Mouse (Mus musculus): ENCODE results near the gene Dusp3. TPM values are rescaled to one million over a fixed set of nuclear protein-coding genes. Genes with fewer than 3 reads are reported as not detected.
"Not testable (repeated sequence)": the region's sequence is repeated elsewhere in the genome, so short reads cannot be mapped to it uniquely, and the experiment has no call there.

Dusp3 gene
- total RNA-seq, 2 experiments from 2014 or later = 53.2 to 56.5 TPM

DNA sequence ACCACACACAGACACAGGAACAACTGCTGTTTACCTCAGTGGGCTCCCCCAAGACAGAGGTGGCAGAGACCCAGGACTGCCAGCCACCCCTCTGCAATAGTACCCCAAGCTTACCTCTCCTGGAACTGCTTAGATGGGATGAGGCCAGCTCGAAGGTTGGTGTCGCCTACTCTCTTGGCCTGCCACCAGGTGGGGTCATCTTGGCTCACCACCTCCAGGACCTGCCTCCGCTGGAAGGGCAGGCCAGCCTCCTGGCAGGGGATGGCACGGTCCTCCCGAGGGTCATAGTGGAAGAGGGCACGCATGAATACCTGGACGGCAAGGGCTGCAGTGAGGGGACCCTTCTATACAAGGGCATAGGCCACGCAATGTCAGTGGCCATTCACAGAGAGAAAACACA is 26.4 kb upstream of the Dusp3 start:
- intact Hi-C loops (cut with DNase I) = no loop called here
- no peak for DNase-seq

DNA sequence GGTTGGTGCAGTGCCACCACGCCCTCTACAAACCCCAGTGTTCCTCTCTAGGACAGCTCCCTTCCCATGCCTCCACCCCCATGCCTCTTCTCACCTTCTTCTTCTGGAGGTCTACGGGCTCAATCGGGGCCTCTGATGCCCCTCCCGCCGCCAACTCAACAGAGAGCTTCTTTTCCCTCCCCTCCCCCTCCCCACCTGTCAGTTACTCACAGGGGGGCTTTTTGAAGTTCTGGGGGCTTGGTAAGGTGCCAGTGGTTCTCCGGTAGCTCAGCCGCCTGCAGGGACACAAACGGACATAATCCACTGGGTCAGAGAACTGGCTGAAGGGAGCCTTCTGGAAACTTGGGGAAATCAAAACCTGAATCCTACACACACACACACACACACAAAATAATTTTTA is 24.7 kb upstream of the Dusp3 start:
- peak; percentile 48 for DNase-seq
- intact Hi-C loops (cut with DNase I) = no loop called here

DNA sequence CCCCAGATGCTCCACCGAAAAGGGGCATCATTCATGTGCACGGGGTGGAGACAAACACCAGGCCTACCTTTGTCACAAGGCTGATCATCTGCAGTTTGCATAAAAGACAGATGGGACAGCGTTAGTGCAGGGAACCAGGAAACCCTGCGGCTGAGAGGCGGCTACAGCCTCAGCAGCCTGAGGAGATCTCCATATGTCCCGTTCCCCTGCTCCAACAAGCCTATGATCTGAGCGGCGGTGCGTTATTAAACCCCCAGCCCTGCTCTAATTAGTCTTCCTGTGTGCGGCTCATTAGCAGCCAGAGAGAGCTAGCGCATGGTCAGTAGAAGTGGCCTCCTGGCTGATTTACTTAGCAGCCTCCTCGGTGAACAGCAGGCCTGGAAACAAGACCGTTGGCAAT is 23.3 kb upstream of the Dusp3 start:
- DNase-seq = peak; percentile 83
- intact Hi-C loops (cut with DNase I) = no loop called here

DNA sequence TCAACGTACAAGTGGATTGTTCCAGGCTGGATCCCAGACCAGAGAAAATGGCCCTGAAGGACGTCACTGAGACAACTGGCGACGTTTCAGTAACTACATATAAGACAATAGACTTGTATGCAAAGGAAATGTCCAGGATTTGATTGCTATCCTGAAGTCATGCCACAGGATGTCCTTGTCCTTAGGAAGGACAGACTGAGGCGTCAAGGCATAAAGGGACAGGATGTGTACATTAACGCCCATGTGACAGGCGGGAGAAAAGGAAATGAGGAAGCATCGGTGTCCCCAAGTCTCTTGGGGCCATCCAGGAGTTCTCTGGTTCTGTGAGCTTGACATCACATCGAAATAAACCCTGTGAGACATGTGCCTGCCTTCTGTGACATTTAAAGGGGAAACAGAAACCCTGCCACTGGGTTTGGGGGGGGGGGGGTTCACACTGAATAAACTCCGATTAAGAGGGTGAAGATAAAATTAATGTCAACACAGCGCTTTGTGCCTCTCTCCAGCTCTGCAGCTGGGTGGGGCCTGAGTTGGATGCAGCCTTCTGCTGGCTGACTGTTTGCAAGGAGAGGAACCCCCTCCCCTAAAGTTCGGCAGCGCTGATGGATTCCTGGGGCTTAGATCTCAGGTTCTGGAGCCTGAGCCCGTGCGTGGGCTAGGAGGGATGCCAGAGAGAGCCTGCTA is 22.3 kb upstream of the Dusp3 start:
- intact Hi-C loops (cut with DNase I) = no loop called here

DNA sequence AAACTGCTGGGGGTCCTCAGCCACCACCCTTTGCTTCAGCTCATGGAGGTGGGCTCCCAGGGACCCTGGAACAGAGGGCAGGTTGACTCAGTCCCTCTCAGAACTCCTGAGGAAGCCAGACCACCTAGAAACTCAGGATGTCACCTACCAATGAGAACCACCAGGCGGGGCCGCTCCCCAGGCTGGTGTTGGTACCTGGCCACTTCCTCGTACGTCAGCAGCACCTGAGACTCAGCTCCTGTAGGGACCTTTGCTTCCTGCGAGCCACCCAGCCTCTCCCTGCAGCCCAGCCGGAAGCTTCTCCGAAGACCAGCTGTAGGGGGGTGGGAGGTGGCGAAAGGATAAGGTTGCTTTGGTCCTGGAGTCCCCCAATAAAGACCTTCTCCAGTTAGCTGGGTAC is 21.6 kb upstream of the Dusp3 start:
- DNase-seq = no peak
- intact Hi-C loops (cut with DNase I) = no loop called here

More for the DNA sequence above, 22.3 kb upstream of the Dusp3 start:
- DNase-seq = no peak

DNA sequence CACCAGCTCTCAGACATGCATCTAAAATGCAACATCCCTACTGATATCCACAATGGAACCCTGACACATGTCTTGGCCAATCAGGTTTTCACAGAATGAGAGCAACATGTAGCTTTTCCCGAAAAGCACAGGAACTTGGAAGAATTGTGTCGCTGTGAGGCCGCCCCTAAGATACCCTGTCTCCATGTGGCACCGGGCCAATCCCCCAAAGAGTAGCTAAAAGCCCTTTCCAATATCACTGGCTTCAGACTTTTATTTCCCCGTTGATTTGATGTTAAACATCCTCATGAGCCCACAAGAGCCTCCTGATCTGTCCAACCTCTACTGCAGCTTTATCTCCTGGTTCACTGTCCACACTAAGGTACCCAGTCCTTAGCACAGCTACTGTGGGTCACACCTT is 19.9 kb upstream of the Dusp3 start:
- intact Hi-C loops (cut with DNase I) = no loop called here
- DNase-seq = no peak

DNA sequence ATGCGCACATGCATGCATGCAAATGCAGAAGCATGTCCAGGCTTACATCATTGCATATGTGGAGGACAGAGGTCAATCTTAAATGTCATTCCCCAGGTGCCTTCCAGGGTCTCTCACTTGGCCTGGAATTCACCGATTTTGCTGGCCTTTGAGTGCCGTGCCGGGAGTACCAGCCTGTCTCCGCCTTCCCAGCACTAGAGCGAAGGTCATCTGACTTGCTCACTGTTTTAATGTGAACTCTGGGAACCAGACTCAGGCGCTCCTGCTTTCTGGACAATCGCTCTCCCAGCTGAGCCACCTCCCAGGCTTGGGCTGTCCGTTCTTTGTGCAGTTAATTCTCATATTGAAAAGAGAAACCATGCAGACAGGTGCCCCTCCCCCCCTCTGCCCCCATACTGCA is 19.5 kb upstream of the Dusp3 start:
- no peak for DNase-seq
- intact Hi-C loops (cut with DNase I) = no loop called here

DNA sequence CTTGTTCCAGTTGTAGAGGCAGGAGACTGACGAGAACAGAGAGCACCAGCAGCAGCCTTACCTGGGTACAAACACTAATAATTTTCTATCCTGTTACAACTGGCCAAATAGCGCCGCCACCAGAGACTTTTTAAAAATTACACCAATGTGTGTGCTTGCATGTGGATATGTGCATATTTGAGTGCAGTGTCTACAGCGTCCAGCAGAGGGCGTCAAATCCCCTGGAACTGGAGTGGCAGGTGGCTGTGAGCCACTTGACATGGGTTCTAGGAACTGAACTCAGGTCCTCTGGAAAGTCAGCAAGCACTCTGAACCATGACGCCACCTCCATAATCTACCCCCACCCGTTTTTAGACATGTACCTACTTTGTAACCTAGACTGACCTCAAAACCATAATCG is 17.4 kb upstream of the Dusp3 start:
- intact Hi-C loops (cut with DNase I) = no loop called here
- no peak for DNase-seq

DNA sequence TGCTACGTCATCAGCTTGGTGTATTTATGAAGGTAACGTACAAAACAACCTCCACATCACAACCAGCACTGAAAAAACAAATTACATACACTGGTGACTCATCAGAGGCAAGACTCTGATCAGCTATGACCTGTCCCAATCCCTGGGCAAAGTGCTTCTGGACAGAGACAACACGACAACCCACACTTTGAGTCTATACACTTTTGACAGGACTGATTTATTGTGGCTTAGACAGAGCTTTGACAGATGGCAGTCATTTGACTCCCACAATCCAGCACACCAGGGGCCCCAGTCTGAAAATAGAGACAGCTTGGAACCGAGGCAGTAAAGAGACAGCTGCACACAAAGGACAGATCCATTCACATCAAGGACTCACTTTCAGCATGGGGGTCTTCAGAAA is 12.7 kb upstream of the Dusp3 start:
- no peak for DNase-seq
- intact Hi-C loops (cut with DNase I) = loop anchor here (10.0 kb wide), 1 partner anchor 135 kb away; no protein-coding TSS in a partner anchor

DNA sequence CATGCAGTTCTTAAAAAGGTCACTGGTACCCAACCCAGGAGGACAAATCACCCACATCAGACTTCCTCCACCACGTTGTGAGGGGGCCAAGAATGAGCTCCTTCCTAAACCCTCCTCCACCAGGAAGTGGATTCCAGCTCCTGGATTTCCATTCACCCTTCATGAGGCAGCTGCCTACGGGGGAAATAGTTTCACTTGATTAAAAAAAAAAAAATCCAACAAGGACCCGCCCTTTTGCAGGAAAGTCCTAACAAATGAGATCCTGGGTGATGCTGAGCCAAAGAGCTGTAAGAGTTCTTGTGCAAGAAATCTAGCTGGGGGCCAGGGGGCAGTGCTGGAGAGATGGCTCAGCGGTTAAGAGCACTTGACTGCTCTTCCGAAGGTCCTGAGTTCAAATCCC is 11.4 kb upstream of the Dusp3 start:
- intact Hi-C loops (cut with DNase I) = loop anchor here (10.0 kb wide), 1 partner anchor 137 kb away; no protein-coding TSS in a partner anchor
- DNase-seq = no peak

DNA sequence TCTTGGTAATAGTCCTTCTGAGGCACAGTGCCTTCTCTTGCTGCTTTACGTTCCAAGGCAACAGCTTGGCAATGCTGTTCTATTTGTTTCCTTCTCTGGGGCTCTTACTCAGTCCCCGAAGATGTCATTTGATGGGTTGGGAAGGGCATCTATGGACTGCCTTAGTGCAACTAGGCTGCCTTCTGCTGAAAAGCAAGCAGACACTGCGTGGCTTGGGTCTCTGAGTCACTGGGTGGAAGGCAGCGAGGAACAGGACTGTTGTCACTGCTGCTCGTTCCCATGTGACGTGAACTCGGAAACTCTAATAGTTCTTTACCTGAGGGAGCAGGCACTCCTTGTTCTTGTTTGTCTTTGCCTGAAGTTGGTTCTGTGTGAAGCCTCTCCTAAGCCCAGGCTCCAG is 9.1 kb upstream of the Dusp3 start:
- intact Hi-C loops (cut with DNase I) = loop anchor here (10.0 kb wide), 1 partner anchor 139 kb away; no protein-coding TSS in a partner anchor
- DNase-seq = no peak

DNA sequence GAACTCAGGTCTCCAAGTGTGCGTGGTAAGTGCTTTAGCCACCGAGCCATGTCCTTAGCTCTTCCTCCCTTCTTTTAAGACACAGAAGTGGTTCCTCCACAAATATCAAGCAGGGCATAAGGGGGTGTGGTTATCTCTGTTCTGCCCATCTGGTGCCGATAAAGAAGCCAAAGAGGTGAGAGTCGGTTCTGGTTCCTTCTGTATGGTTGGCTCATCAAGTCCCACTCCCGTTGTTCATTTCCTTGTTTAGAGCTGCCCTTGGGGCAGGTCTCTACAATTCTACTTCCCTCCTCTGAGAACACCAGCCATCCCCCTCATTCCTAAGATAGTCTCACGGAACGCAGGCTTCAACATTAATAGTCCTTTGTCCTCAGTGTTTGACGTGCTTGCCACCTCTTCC is 7.3 kb upstream of the Dusp3 start:
- no peak for DNase-seq
- intact Hi-C loops (cut with DNase I) = loop anchor here (5.0 to 10.0 kb wide), 2 partner anchors 33 to 141 kb away; partner anchors contain the start of gene Mpp3

DNA sequence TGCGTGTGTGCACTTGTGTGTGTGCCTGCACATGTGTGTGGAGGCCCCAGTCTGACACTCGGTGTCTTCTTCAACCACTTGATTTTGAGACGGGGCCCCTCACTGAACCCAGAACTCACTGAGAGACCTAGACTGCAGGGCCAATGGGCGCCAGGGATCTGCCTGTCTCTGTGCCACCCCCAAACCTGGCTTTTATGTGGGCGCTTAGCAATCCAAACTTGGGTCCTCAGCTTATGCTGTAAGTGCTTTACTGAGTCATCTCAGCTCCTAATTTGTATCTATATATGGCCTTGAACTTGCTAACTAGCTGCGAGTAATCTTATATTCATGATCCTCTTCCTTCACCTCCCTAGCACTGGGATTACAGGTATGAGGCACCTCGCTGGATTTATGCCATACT is 5.6 kb upstream of the Dusp3 start:
- no peak for DNase-seq
- intact Hi-C loops (cut with DNase I) = loop anchor here (5.0 to 10.0 kb wide), 2 partner anchors 35 to 142 kb away; partner anchors contain the start of gene Mpp3

DNA sequence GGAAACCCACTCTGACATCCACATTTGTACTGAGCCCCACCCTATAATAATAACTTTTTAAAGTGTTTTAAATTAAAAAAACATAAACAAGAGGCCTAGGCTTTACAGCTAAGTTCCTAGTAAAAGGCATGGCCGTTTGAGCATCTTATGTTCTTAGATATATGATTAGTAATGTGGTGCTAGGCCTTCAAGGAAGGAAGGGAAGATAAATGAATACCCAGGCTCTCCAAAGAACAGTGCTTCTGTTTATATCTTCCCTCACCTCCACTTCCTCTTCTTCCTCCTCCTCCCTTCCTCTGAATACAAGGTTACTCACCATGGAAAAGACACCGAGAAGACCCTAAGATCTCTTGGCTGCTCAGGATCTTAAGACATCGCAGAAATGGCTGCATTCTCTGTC is 5.0 kb upstream of the Dusp3 start:
- intact Hi-C loops (cut with DNase I) = loop anchor here (5.0 to 10.0 kb wide), 2 partner anchors 35 to 143 kb away; partner anchors contain the start of gene Mpp3
- DNase-seq = no peak

DNA sequence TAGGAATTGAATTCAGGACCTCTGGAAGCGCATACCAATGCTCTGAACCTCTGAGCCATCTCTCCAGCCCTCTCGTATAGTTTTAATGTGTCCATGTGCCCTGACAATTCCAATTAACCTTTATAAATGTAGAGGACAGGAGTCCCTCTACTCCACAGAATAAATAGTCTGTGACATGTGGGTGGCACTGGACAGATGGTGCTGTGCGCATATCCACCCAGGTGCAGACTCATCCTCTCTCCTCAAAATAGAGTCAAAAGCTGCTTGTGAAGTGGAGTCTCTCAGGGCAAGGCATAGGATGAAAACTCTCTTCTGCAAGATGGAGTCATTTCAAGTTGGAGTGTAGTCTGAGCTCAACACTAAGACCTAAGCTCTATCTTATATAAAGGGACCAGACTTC is 3.4 kb upstream of the Dusp3 start:
- no peak for DNase-seq

DNA sequence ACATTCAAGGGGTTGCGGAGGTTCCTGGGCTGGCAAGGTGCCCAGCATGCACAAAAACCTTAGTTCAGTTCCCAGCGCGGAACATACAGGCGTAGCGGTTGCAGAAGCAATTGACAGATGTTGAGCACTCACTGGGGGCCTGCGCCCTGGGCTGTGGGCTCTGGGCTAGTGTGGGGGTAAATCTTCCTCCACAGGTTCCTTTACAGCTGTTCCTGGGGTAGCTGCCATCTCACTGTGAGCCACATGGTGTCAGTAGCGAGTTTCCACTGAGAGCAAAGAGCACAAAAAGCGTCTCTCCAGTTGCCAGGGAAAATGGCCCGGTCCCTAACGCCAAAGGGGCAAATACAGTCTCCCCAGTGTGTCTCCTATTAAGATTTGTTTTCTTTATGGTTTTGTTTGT is 823 bp downstream of the Dusp3 start:
- peak; percentile 85 for DNase-seq
- intact Hi-C loops (cut with DNase I) = no loop called here

More for the DNA sequence above, 3.4 kb upstream of the Dusp3 start:
- intact Hi-C loops (cut with DNase I) = loop anchor here (5.0 to 10.0 kb wide), 2 partner anchors 37 to 145 kb away; partner anchors contain the start of gene Mpp3

DNA sequence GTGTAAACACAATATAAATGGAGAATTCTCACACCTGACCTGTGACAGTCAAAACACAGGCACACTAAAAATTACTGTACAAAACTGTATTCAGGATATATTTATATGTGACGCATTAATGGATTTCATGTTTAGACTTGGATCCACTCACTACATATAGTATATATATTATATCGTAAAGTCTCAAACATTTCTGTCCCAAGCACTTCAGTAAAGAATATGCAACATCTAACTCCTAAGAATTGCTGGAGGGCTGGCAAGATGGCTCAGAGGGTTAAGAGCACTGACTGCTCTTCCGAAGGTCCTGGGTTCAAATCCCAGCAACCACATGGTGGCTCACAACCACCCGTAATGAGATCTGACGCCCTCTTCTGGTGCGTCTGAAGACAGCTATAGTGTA is 1.4 kb downstream of the Dusp3 start:
- DNase-seq; intact Hi-C loops (cut with DNase I): not testable (repeated sequence)

DNA sequence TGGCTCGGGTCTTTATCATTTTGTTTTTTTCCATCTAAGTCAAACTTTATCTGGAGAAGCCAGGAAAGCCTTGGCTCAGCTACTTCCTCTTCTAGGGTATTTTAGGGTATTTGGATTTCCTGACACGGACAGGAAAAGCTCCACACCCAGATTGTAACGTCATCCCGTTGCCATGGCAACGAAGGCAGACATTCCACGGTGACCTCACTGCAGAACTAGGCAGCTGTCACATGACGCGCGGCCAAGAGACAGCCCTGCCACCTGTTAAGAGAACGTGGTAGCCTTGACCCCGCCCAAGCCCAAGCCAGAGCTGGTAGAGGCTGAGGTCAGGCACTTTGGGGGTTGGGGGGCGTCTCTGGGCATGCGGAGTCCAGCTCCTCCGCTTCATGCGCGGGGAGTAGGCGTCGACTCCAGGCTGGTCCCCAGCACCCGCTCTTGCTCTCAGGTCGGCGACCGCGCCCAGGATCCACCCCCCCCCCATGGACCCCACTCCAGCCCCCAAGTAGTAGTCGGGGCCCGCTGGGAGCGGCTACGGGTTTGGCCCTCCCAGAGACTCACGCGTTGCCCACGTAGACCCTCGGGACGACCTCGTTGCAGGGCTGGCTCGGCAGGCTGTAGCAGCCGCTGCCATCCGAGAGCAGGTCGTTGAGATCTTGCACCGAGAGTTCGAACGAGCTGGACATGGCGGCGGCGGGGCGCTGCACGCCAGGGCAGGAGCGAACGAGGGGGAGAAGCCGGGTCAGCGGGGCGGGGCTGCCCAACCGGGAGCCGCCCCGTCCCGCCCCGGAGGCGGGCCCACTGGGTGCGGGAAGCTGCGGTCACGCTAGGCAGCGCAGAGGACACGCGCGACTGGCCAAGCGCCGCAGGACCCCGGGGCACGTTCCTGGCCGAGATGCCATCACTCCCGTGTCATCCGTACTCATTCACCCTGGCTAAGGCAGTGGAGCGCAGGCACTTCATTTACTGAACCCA is 2.5 kb downstream of the Dusp3 start, which contains the start of gene Cfap97d1:
Gene Cfap97d1, plus strand, starts transcription at position 226 of the 972 bp plus-strand sequence.
- intact Hi-C loops (cut with DNase I) = no loop called here
- peak; percentile 93 for DNase-seq

DNA sequence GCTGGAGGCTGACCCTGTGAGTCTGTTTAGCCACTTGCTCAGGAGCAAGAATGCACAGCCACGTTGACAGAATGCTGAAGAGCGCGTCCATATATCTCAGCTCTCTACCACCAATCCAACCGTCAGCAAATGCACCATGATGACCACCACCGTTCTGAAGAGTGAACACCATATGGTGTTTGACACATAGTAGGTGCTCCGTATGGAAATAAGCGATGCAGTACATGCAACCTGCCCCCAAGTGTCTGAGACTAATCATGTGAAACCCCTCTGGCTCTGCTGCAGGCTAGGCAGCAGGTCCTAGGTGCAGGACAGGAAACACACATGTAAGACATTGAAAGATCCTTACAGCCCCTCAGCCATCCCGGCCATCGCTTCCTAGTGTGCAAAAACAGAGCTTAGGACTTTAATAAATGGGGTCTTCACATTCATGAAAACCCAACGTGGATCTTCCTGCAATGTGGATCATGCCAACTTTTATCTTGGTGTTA is 3.3 kb downstream of the Dusp3 start:
- no peak for DNase-seq
- intact Hi-C loops (cut with DNase I) = no loop called here

DNA sequence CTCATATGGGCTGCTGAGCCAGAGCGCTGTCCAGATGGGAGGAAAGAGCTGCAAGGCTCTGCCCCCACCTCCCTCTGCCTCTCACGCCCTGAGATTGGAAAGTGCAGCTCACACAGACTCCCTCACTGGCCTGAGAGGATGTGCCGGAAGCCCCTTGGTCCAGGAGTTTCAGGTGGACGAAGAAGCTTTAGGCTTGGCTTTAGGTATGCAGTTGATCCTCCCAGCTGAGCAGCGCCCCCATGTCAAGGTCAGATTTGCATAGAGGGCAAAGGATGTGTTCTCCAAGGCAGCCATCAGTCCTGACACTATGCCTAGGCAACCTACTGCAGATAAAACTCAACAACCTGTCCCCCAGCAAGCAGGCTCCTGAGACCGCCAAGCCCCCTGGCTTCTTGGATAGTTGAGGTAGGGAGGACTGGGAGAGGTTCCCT is 3.8 kb downstream of the Dusp3 start:
- DNase-seq = no peak
- intact Hi-C loops (cut with DNase I) = no loop called here

DNA sequence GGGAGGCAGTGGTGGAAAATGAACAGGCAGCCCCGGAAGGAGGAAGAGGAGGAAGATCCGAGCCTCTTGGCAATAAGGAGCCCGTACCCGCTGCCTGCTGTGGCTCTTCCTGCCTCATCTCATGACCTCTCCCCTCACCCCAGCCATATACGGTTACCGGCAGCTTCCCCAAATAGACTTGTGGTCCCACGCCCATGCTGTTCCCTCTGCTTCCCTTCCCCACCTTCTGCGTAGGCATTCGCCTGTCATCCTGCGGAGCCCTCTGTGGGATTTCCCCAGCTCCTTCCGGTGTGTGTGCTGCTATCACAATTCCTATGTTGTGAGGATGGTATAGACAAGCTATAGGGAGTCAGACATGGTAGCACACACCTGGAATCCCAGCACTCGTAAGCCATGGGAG is 5.0 kb downstream of the Dusp3 start:
- DNase-seq = no peak
- intact Hi-C loops (cut with DNase I) = no loop called here

Data from left cerebral cortex, postnatal 4 days (tissue).